Mouse (Mus musculus): ENCODE measurements around the gene Nxph4. TPM values are rescaled to one million over a fixed set of nuclear protein-coding genes. Genes with fewer than 3 reads are reported as not detected.

Nxph4 gene
- total RNA-seq (2021): 8.3 and 10.0 TPM in 2 replicates
- long read RNA-seq, transcript Nxph4-201 (2 exons, 1,675 nt): major isoform, 5 of 6 reads
- long read RNA-seq, partial matches to known transcripts: 0 of 6 reads
- long read RNA-seq, other reads (novel, unspliced or antisense): 1 of 6 reads

DNA sequence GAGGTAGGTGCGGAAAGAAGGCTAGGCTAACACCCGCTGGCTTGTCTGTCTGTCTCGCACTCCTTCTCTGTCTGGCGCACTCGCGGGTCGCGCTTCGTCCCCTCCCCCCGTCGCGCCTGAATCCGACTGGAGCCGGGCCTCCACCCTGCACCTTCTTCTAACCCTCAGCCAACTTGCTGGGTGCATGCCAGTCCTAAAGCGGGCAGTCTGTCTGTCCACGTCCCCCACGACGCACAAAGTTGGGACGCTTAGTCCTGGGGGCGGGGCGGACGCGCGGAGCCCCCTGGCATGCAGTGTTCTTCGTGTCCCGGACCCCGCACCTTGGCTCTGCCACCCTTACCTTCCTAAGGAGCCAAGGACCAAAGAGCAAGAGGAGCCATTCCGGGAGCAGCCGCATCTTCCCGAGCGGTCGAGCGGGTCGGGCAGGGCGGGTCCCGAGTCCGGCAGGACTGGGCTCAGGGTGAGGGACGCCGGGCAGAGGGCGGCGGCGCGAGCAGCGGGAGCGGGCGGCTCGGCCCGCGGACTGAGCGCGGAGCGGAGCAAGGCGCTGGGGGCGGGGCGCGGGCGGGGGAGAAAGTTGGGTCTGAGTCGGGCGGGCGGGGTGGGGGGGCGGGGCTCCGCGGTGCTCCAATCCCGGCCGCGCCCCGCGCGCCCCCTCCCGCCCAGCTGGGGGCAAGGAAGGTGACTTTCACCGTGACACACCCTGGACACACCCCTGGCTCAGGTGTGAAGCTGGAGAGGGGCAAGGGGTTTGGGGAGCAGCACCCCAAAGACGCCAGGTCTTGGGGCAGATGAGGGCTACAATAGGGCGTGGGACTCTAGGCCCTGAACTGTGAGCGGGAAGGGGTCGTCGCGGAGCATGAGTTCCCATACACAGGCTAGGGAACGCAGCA lies at the start of gene Nxph4:
Gene Nxph4, minus strand, starts transcription at position 524 of the 893 bp plus-strand sequence.
- peak; percentile 50 for DNase-seq

DNA sequence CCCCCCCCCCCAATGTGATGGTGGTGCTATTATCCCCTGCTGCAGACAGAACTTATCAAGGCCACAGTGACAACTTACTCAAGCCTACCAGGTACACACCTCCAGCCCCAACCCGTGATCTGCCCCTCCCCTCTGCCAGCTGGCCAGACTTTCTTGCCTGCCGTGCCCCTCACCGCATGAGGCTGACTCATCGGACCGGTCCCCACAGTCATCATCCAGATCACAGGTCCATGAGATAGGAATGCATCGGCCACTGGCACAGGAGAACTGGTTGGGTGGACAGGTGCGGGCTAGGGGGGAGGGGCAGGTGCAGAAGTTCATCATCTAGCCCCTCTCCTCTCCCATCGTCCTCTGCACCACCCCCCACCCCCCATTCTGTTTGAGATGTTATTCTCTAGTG lies 49.3 kb upstream of the Nxph4 start:
- no peak for DNase-seq

DNA sequence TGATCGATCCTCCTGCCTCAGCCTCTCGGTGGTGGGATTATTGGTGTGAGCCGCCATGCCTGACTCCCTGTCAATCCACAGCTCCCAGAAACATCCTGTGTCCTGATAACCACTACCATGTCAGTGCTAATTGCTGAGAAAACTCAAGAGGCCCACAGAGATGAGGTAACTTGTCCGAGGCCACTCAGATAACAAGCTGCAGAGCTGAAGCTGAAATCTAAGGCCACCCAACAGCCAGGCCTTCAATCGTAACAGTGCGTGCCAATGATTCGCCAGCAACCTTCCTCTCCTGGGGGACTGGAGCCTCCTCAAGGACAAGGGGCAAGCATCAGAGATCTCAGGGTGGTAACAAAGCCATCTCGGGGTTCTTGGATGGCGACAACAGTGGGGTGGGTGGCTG lies 46.9 kb upstream of the Nxph4 start:
- no peak for DNase-seq

DNA sequence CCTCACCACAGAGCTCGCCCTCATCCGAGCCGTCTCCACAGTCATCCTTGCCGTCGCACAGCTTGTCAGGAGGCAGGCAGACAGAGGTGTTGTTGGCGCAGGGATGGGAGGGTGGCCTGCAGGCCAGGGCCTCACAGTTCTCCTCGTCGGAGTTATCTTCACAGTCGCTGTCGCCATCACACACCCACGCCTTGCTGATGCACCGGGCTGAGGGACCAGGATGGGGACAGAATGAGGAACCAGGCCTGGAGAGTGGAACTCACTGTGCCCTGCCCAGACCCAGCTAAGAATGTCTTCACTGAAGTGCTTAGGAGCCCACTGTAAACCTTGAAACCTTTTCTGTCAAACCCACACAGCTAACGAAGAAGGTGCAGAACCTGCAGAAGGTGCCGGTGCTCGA lies 43.6 kb upstream of the Nxph4 start:
- DNase-seq: no peak

DNA sequence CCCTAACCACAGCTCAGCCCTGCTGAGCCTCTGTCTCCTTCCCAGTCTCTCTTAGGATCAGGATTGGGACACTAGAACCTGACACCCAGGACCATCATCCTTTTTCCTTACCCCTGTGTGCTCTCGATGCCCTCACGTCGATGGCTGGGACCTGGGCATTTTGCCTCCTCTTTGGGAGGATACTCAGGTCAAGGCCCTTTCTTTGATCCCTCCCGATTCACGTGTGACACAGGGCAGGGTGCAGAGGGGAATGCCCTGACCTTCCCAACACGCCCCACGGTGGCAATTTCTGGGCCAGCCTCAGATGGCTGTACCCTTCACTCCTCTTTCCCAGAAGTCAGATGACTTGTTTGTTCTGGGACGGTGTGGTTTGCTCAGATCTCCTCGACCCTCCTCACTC lies 42.8 kb upstream of the Nxph4 start:
- DNase-seq: no peak

DNA sequence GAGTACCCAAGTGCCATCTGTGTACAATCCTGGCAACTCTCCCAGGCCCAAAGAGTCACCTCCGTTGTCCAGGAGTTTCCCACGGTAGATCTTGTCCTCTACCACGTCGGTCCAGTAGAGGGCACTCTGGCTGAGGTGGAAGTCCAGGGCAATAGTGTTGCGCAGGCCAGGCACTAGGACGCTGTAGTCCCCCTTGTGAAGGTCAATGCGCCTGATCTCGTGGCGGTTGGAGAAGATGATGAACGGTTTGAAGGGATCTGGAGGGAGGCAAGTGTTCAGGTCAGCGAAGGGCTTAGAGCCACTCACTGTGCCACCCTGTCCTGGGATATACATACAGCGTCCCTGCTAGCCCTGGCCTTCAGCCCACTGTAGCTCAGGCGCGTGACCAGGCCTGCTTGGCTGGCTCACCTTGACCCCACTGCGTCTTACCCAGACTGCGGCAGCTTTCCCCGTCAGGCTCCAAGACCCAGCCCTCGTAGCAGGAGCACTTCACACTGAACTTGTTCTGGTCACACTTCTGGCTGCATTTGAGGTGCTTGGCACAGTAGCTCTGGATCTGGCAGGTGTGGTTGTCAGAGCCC lies 42.1 kb upstream of the Nxph4 start:
- peak; percentile 83 for DNase-seq

DNA sequence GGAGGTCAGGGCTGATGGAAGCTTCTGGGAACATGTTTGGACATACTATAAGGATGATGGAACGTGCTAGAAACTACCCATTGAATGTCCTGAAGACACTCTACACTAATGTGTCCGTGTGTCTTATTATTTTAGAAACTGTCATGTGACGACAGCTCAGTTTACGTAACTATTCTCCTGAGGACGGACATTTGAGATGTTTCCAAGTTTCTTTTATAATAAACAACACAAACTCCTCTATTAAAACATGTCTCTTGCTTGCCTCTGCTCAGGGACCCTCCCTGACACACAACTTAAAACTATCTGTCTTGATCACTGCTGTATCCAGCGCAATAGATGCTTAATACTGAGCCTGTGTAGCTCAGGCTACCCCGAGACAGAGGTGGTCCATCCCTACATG lies 41.4 kb upstream of the Nxph4 start:
- DNase-seq: no peak

DNA sequence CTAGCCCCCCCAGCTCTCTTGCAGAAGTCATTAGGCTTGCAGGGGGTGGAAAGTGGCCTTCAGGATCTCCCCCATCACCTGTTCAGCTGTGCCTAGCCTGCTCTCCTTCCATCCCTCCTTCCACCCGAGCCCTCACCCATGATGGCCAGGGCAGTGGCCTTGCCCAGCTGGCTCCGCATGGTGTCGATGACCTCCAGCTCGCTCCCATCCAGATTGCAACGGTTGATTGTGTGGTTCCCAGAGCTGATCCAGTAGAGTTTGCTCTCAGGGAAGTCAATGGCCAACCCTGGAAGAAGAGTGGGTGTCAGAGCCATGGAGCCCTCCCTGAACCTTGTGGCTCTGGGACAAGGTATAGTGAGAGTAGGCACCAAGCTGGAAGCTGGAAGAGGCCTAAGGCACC lies 37.9 kb upstream of the Nxph4 start:
- no peak for DNase-seq

DNA sequence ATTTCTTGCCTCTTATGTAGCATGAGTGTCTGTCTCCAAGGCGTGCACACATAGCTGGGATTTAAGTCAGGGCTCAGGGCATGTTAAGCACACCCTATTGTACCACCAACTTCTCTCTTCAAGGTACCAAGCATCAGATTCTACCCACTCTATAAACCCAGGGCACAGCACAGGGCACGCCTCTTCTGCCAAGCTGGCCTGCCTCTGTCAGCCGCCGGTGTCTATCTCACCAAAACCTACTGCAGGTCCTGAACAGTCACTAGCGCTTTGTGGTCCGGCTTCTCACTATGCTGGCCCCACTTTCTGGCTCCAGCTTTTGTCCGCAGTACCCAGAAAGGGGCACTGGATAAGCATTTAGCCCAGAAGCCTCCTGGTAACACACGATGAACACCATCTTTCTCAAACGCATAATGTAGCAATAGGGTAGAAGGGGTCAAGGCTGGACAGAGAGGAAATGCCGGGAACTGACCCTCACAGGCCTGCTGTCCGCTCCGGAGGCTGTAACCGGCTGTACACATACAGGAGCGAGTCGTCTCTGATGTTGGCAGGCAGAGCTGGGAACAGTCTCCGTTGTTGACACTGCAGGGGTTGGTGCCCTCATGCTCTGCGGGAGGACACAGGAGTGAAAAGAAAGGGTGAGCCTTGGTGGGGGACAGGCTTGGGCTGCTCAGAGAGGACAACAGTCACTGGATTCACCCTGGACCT lies 36.7 kb upstream of the Nxph4 start:
- DNase-seq: no peak

DNA sequence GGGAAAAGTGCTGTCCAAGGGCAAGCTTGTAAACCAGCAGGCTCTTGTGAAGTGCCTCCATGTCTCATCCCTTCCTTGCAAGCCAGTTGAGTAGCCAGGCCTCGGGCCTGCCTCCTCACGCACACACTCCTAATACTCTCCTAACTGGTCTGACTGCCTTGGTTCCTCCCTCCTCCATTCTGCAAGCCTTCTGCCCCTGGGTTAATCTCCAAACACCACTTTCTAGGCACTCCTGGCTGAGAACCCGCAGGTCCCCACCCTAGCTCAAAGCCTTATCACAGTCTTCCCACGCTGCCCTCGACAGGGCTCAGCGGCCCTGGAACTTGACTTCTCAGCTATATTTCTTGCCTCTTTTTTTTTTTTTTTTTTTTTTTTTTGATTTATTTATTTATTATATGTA lies 36.0 kb upstream of the Nxph4 start:
- no peak for DNase-seq

DNA sequence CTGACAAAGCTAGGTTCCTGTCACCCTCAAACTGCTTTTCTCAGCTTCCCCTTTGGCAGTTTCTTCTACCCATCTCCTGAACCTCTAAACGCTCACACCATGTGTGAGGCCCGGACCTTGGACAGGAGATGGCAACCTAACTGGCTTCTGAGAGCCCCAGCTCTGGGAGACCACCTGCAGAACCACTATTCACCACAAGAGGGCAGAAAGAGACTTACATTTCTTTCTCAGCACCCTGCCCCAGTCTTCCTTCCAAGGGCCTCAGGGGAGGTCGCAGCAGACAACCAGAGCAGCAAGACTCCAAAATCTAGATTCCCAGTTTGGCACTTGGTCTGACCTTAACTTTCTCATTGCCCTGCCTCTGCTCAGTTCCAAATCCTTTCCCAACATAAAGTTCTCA lies 35.1 kb upstream of the Nxph4 start:
- peak; percentile 55 for DNase-seq

DNA sequence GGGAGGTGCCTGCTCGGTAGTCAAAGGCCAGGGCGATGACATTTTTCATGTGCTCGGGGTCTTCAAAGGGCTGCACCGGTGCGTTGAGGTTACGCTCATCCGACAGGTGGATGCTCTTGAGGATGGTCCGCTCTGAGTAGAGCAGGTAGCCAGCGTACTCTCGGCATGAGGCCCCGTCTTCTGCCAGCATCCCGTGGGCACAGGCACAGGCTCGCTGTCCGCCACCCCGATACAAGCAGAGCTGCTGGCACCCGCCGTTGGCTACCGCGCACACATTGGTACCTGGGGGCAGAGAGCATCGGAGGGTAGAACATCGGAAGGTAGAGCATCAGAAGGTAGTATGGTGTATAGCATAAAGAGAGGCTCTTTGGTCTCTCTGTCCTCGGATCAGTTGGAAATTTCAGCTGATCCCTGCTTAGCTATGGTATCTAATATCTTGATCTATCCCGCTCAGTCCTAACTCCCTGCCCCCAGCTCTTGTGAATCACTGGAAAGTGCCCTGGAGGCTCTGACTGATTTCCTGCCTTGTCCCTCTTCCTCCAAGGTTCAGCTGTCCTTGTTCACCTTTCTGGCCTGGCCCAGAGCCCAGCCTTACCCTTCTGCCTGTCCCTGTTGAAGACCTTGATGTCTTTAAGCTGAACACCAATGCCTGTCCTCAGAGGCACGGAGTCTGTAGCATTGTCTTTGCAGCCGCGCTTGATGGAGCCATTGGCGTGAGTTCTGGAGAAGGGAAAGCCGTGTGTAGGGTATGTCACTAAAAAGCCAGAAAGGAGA lies 32.4 kb upstream of the Nxph4 start:
- peak; percentile 60 for DNase-seq

DNA sequence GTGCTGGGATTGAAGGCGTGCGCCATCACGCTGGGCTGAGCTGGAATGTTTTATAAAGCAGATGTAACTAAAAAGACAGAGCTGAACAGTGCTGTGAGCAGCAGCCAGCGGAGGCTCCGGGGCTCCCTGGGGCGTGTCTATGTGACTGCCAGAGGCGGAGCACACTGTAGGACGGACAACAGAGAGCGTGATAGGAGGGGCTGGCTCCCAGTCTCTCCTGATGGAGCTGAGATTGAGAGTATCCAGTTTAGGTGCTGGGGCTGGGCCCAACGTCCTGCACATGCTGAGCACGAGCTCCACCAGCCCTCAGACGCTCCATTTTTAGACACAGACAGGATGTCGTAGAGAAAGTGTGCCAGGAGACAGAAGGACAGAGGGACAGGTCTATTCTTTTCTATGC lies 29.9 kb upstream of the Nxph4 start:
- DNase-seq: peak; percentile 46

DNA sequence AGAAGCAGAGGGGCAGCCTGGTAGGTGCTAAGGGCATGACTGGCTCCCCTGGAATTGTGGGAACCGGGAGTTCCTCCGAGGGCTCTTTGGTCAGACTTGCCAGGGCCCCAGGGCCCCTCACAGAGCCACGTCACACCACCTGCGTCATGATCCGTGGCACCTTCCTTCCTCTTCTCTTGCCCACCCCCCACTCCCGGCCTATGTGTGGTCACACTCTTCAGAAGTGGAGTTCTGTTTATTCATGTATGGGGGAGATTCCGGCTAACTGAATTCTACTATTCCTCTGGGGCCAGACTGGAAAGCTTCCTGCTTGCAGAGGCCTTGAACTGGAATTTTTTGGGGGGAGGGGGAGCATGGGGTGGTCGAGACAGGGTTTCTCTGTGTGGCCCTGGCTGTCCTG lies 29.5 kb upstream of the Nxph4 start:
- no peak for DNase-seq

DNA sequence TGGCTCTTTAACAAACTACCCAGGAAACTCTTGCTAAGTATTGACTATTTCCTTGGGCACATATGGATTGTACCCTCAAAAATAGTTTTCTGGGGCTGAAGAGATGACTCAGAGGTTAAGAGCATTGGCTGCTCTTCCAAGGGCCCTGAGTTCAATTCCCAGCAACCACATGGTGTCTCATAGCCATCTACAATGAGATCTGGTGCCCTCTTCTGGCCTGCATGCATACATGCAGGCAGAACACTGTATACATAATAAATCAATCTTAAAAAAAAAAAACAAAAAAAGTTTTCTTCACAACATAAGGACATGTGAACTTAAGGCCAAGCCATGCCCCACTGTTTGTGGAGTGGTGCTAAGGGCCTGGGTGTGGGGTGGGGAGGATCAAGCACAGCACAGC lies 26.8 kb upstream of the Nxph4 start:
- DNase-seq: no peak

DNA sequence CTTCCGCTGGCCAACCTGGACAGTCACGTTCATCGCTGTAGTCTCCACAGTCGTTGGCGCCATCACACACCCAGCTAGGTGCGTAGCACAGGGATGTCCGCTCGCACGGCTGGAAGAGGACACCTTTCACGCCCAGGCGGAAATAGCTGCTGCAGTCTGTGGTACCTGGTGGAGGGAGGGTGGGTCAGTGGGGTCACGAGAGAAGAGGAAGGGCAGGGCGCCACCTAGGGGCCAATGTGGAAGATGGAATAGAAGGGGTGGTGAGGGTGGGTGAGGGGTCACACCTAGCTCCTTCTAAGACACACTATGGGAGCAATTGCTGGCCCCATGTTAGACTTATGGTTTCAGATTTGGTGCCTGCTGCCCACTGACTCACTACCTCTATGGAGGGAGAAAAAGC lies 23.0 kb upstream of the Nxph4 start:
- DNase-seq: no peak

DNA sequence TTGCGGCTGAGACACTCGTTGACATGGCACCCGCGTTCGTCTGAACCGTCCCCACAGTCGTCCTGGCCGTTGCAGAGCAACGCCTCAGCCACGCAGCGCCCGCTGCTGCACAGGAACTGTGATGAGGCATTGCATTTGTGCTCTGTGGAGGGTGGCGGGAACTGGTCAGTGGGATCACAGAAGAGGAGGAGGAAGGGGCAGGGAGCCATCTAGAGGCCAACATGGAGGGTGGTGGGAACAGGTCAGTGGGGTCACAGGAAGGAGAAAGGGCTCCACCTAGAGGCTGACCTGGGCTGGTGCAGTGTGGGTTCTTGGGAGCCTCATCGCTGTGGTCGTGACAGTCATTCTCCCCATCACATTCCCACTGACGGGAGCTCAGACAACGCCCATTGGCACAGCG lies 21.3 kb upstream of the Nxph4 start:
- no peak for DNase-seq

DNA sequence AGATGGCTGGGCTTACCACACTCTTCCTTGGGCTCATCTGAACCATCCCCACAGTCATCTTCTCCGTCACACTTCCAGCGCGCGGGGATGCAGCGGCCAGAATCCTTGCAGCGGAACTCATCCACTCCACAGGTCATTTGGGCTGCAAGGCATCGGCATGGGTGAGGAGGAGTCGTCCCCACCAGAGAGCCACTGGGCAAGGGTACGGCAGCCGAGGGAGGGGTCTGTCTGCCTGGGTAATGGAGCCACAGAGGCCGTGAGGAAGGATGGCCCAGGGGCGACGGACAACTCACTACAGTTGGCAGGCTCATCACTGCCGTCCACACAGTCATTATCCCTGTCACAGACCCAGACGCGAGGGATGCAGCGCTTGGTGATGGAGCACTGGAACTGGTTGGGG lies 15.5 kb upstream of the Nxph4 start:
- no peak for DNase-seq

DNA sequence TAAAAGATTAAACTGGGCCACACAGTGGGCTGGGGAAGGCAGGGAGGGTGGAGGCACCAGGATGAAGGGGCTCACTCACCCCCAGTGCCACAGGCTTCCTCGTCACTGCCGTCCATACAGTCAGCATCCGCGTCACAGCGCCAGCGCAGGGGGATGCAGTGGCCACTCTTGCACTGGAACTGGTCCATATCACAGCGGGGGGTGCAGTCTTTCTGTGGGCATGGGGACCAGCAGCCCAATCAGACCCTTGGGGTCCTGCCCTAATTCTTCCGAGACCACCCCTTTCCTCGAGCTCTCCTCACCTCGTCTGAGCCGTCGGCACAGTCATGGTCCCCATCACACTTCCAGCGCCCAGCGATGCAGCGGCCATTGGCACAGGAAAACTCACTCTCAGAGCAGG lies 13.9 kb upstream of the Nxph4 start:
- no peak for DNase-seq

DNA sequence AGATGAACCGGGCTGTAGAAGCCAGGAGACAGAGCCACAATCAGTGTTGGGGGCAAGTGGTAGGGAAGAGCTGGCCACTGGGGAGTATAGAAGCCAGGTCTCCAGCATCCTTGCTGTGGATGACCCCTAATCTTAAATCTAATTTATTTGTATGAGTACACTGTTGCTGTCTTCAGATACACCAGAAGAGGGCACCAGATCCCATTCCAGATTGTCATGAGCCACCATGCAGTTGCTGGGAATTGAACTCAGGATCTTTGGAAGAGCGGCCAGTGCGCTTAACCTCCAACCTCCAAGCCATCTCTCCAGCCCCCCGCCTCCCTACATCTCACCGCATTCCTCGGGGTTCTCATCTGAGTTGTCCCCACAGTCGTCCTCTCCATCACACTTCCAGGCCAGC lies 12.1 kb upstream of the Nxph4 start:
- DNase-seq: no peak

DNA sequence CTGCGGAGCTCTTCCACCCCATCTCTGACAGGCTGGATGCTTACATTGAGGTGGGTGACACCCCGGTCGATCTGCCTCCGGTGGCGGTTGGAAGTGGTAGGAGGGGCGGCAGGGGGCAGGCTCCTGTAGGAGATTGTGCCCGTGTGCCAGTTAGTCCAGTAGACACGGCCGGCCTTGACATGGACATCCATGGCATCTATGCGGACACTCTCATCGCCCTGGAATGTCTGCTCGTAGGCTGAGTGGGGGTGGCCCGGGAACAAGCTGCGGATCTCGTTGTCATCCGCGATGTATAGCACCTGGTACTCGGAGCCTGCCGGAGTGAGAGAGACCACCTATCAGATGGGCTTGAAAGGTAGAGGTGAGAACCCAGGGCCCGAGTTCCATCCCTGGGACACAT lies 10.0 kb upstream of the Nxph4 start:
- DNase-seq: no peak

DNA sequence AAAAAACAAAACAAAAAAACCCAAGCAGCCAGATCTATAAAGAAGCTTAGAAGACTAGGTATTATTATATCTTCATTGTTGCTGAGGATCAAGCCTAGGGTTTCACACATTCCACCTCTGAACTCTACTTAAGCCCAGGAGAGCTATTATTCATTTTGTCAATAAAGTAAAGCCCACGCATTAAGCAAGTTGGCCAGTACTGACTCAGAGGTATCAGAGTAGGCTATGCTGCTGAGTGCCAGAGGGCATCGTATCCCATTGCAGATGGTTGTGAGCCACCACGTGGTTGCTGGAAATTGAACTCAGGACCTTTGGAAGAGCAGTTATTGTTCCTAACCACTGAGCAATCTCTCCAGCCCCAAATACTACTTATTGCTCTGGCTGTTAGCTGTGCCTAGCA lies 9.6 kb upstream of the Nxph4 start:
- DNase-seq: no peak

All from adrenal gland, postnatal 25 days (tissue).